39 mouse cellular contexts compared by ENCODE assay signal in genomic region chr1:120532321-120532916, GRCm38 (mm10). TPM values are rescaled to one million over a fixed set of nuclear protein-coding genes. Genes with fewer than 3 reads are reported as not detected.
A peak's percentile ranks its signal among the peaks of the same experiment; 100 is the strongest.
DNase-seq lines count a peak whose midpoint lies in the region; ATAC-seq lines count a peak whose summit lies in the region.
"Had no signal": no experiment of that assay in that cellular context is flagged by ENCODE, and none has a peak within 500 bp of the region (broad histone marks: within the 10 kb centered on the region; RNA-seq: fewer than 3 reads in every experiment).

No protein-coding gene starts in this region.

- peaks cover 12% of the 10 kb centered on the region for H3K9me3 ChIP-seq in megakaryocyte, embryonic 14.5 days
- H3K9me3 ChIP-seq: embryonic facial prominence, embryonic 13.5 days; forebrain, embryonic 10.5 days; heart, embryonic 13.5 days; hindbrain, embryonic 15.5 days; liver, embryonic 15.5 days; midbrain, embryonic 13.5 days had no signal

- peak overlapping the region; percentile 70 for H3K4me3 ChIP-seq in megakaryocyte, embryonic 14.5 days (replicated peaks)
- H3K4me3 ChIP-seq: embryonic facial prominence, embryonic 13.5 days; forebrain, embryonic 10.5 days; gastrocnemius, adult 2 months; heart, adult 2 months; heart, embryonic 13.5 days; hindbrain, embryonic 15.5 days; liver, embryonic 15.5 days; midbrain, embryonic 13.5 days had no signal

- no peaks in the 10 kb centered on the region for H3K27me3 ChIP-seq in megakaryocyte, embryonic 14.5 days (replicated peaks)
- H3K27me3 ChIP-seq: embryonic facial prominence, embryonic 13.5 days; heart, embryonic 13.5 days; hindbrain, embryonic 15.5 days; liver, embryonic 15.5 days; midbrain, embryonic 13.5 days; Patski had no signal

- H3K36me3 ChIP-seq in megakaryocyte, embryonic 14.5 days (replicated peaks; ENCODE audit: low read length) = no peaks in the 10 kb centered on the region
- H3K36me3 ChIP-seq: embryonic facial prominence, embryonic 13.5 days; forebrain, embryonic 10.5 days; heart, embryonic 13.5 days; hindbrain, embryonic 15.5 days; liver, embryonic 15.5 days; midbrain, embryonic 13.5 days had no signal

- DNase-seq in spleen, postnatal 36 days (ENCODE audit: low spot score in 2 of 2) = peak; percentile 12 to 23
- DNase-seq in spleen, postnatal 14 days (ENCODE audit: low spot score in 2 of 2) = no peak
- no peak for DNase-seq in heart, postnatal 36 days
- no peak for DNase-seq in heart, postnatal 4 days
- DNase-seq: adrenal gland, postnatal 10 days; cerebellum, adult 11-12 months; cerebellum, adult 9-11 months; gastrocnemius, adult 2 months; gastrocnemius, postnatal 36 days; heart, adult 2 months; heart, postnatal 14 days; kidney, adult 11 months; kidney, postnatal 14 days; liver; right cerebral cortex, postnatal 25 days; thymus, adult 2 months; thymus, postnatal 4 days had no signal

- peak; percentile 94 for ATAC-seq in common myeloid progenitor, adult 5-6 weeks (replicated peaks; ENCODE audit: low read depth, poor library complexity, severe bottlenecking)
- no peak for ATAC-seq in CD4-positive, CD25-positive, alpha-beta regulatory T cell, adult 4 months
- ATAC-seq: forebrain, embryonic 16.5 days; inflammation-experienced regulatory T-cells, adult 6 months; midbrain, embryonic 13.5 days; Patski had no signal

- peaks cover 29% of the 10 kb centered on the region for H3K4me1 ChIP-seq in megakaryocyte, embryonic 14.5 days
- H3K4me1 ChIP-seq: embryonic facial prominence, embryonic 13.5 days; forebrain, embryonic 10.5 days; heart, embryonic 13.5 days; hindbrain, embryonic 15.5 days; liver, embryonic 15.5 days; midbrain, embryonic 13.5 days had no signal

- intact Hi-C loops in heart, postnatal 36 days (cut with DNase I) = no loop called here

RNA-seq across cellular contexts. Expression of gene Marco, which starts 27.6 kb away (rescaled TPM):
- total RNA-seq in common myeloid progenitor, adult 5-6 weeks (2017) = 0.87 TPM in 1 of 2 replicates, not detected in the other
- polyA plus RNA-seq in megakaryocyte, embryonic 14.5 days (2012; ENCODE audit: insufficient read depth, low replicate concordance) = 33.9 TPM in 1 of 2 replicates, not detected in the other
- under 1 TPM in 1 of 2 experiments, not detected in 1; 0.85 TPM for polyA plus RNA-seq in CD4-positive, CD25-positive, alpha-beta regulatory T cell, adult 4 months (2017; shearing (Covaris generic))
- total RNA-seq in heart, postnatal 36 days (2021) = under 1 TPM; 0.14 to 0.16 TPM
- under 1 TPM in 1 of 2 experiments, not detected in 1; 0.14 TPM for total RNA-seq in heart, postnatal 4 days (2021)
- total RNA-seq: gastrocnemius, adult 2 months; layer of hippocampus, adult 18-20 months; layer of hippocampus, postnatal 10 days; left cerebral cortex, adult 18-20 months; left cerebral cortex, postnatal 14 days; megakaryocyte-erythroid progenitor cell, adult 5-6 weeks; MEL; monocyte, adult 5-6 weeks had no signal
- polyA plus RNA-seq: C2C12; embryonic facial prominence, embryonic 13.5 days; forebrain, embryonic 10.5 days; limb, embryonic 11.5 days; neural tube, embryonic 14.5 days; Patski had no signal

Comparison
In these comparisons a context has a peak if more than half of its experiments do, and no peak if none do; other contexts are left out.
1. DNase-seq: peak in spleen, postnatal 36 days (2 of 2); none in spleen, postnatal 14 days (0 of 2), heart, postnatal 36 days (0 of 2) and heart, postnatal 4 days (single experiment).